Mouse (Mus musculus): ENCODE results near the gene Zfp935. TPM values are rescaled to one million over a fixed set of nuclear protein-coding genes. Genes with fewer than 3 reads are reported as not detected.
"Not testable (repeated sequence)": the region's sequence is repeated elsewhere in the genome, so short reads cannot be mapped to it uniquely, and the experiment has no call there.

Gene Zfp935
- total RNA-seq, 1 experiment = not detected

GRCm38 (mm10) chr13:62469947-62470346 lies 88.4 kb downstream of the Zfp935 start:
- H3K9me3 ChIP-seq (ENCODE audit: control insufficient read depth, insufficient read depth, low read depth, low read length); H3K4me3 ChIP-seq (ENCODE audit: insufficient read depth in 1 of 2, low read depth in 1 of 2, low read length in 2 of 2, poor library complexity in 1 of 2, severe bottlenecking in 1 of 2); H3K27ac ChIP-seq (ENCODE audit: insufficient read depth, low read depth, low read length, poor library complexity, severe bottlenecking); H3K9ac ChIP-seq (ENCODE audit: insufficient read depth, low read depth, low read length, poor library complexity, severe bottlenecking); H3K36me3 ChIP-seq (ENCODE audit: control insufficient read depth, insufficient read depth, low read length, poor library complexity, severe bottlenecking); H3K4me1 ChIP-seq (ENCODE audit: control insufficient read depth in 2 of 2, insufficient read depth in 2 of 2, low read length in 2 of 2, poor library complexity in 1 of 2): not testable (repeated sequence)
- DNase-seq (ENCODE audit: low read depth, low spot score) = peak; percentile 69
- TF ChIP-seq ZC3H11A (IDR thresholded peaks at IDR 0.05; ENCODE audit: borderline replicate concordance, low read depth, low read length) = peak; percentile 81
- in situ Hi-C loops (cut with MboI; ENCODE audit: low sequenced_read_pairs in 2 of 2, unreplicated experiment in 2 of 2) = loop anchor here in 1 of 2 experiments (25.0 kb wide), 1 partner anchor 392 kb away; the partner anchor contains the start of gene Fbp2

GRCm38 (mm10) chr13:62466424-62467334 lies 91.6 kb downstream of the Zfp935 start, which contains the start of gene Gm49359:
TSS of gene Gm49359 (minus strand) at chr13:62466832.
- Histone ChIP-seq H3K9ac (ENCODE audit: insufficient read depth, low read depth, low read length, poor library complexity, severe bottlenecking) (peak within 1 kb of the TSS; percentile 92), H3K27ac (ENCODE audit: insufficient read depth, low read depth, low read length, poor library complexity, severe bottlenecking) (peak within 1 kb of the TSS; percentile 79; the same call in 1 of the 2 replicates), H3K4me3 (ENCODE audit: insufficient read depth in 1 of 2, low read depth in 1 of 2, low read length in 2 of 2, poor library complexity in 1 of 2, severe bottlenecking in 1 of 2) (peak within 1 kb of the TSS; percentile 91 to 93)
- not testable (repeated sequence) for H3K36me3 ChIP-seq (ENCODE audit: control insufficient read depth, insufficient read depth, low read length, poor library complexity, severe bottlenecking); H3K4me1 ChIP-seq (ENCODE audit: control insufficient read depth in 2 of 2, insufficient read depth in 2 of 2, low read length in 2 of 2, poor library complexity in 1 of 2); H3K9me3 ChIP-seq (ENCODE audit: control insufficient read depth, insufficient read depth, low read depth, low read length)
- peak; percentile 84 for DNase-seq (ENCODE audit: low read depth, low spot score)
- peak; percentile 75; the same call in 1 of the 2 replicates for TF ChIP-seq CHD2 (IDR thresholded peaks at IDR 0.05; ENCODE audit: low read depth, low read length)
- in situ Hi-C loops (cut with MboI; ENCODE audit: low sequenced_read_pairs in 2 of 2, unreplicated experiment in 2 of 2) = loop anchor here in 1 of 2 experiments (25.0 kb wide), 1 partner anchor 396 kb away; the partner anchor contains the start of gene Fbp2

Other genes with a start within 250 kb of the Zfp935 start
- gene Gm3604, start 175.3 kb downstream of the Zfp935 start, total RNA-seq (2012; rRNA removed) = 11.8 and 12.3 TPM in 2 replicates
- gene Gm49359, start 91.7 kb downstream of the Zfp935 start, total RNA-seq (2012; rRNA removed) = 9.9 and 13.3 TPM in 2 replicates
- gene Zfp934, start 12.7 kb upstream of the Zfp935 start, total RNA-seq (2012; rRNA removed) = 8.6 and 9.5 TPM in 2 replicates
- 7.3 and 7.5 TPM in 2 replicates for gene 6720489N17Rik, start 65.7 kb upstream of the Zfp935 start, total RNA-seq (2012; rRNA removed)
- 25.9 and 30.4 TPM in 2 replicates for gene Platr25, start 202.2 kb upstream of the Zfp935 start, total RNA-seq (2012; rRNA removed)
- 5.0 TPM in 2 replicates for gene Gm5141, start 227.3 kb upstream of the Zfp935 start, total RNA-seq (2012; rRNA removed)